Mouse (Mus musculus) small intestine, adult 2 months (tissue): ENCODE results near the gene Sox6.

Experiments used
- CTCF ChIP-seq: fragments of 200-500 bp; IDR thresholded peaks from 2 replicates; pipeline ENCODE4 v1.5.1; 2012; ENCODE audit warnings: low read depth, mild to moderate bottlenecking, control low read depth, inconsistent platforms, low read length, moderate library complexity, mixed read lengths; ENCODE audit not compliant: insufficient replicate concordance, insufficient read length; ENCODE audit errors: extremely low read depth
- POLR2A ChIP-seq: fragments of 200-500 bp; IDR thresholded peaks from 2 replicates; pipeline ENCODE4 v1.6.1; 2012; ENCODE audit warnings: low read depth, mild to moderate bottlenecking, control low read depth, inconsistent platforms, low read length, moderate library complexity

DNA sequence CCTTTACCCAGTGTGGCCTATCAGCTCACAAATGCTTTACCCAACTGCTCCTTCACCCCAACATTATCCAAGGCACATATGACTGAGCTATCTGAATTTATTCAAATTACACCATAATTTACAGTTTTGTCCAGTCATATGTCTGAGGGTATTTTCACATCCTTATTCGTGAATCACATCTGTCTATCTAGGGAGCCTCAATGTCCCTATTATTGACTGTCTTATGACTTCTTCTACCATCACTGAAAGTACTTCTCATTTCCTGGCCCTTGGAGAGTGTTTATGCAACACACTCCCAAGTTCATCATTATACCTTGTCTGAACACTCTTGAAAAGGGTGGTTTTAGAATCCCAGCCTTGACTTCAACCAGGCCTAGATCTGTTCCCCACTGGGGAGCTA is 128.3 kb downstream of the Sox6 start:
- TF ChIP-seq POLR2A (no peak), CTCF (no peak)
